Mouse (Mus musculus): ENCODE results near the gene Gm28043. TPM values are rescaled to one million over a fixed set of nuclear protein-coding genes. Genes with fewer than 3 reads are reported as not detected.

The Gm28043 gene
- polyA plus RNA-seq, 1 experiment from 2014 or later = 3.4 TPM

Small RNAs within 50 kb of the gene (microRNA-seq; reads per million reads assigned to microRNA genes)
- gene Mir7667 = not detected

Other genes starting within 250 kb of the Gm28043 start
- 13.3 and 13.6 TPM in 2 replicates for gene Pim1, start 124.1 kb upstream of the Gm28043 start, polyA plus RNA-seq (2014; fragmentation: Nextera tagmentation; extraction: Ambion mirVana)
- not detected in 2 replicates for gene Gm17657, start 65.2 kb upstream of the Gm28043 start, polyA plus RNA-seq (2014; fragmentation: Nextera tagmentation; extraction: Ambion mirVana)
- 13.9 and 14.0 TPM in 2 replicates for gene Tbc1d22b, start 65.1 kb upstream of the Gm28043 start, polyA plus RNA-seq (2014; fragmentation: Nextera tagmentation; extraction: Ambion mirVana)
- gene Tmem217, start 62.5 kb upstream of the Gm28043 start, polyA plus RNA-seq (2014; fragmentation: Nextera tagmentation; extraction: Ambion mirVana) = 0.30 and 0.39 TPM in 2 replicates
- gene Rnf8, start 86 bp upstream of the Gm28043 start, polyA plus RNA-seq (2014; fragmentation: Nextera tagmentation; extraction: Ambion mirVana) = 76.0 and 86.7 TPM in 2 replicates
- 96.5 and 107 TPM in 2 replicates for gene Cmtr1, start 45.7 kb downstream of the Gm28043 start, polyA plus RNA-seq (2014; fragmentation: Nextera tagmentation; extraction: Ambion mirVana)
- 16.3 and 16.4 TPM in 2 replicates for gene Ccdc167, start 102.2 kb downstream of the Gm28043 start, polyA plus RNA-seq (2014; fragmentation: Nextera tagmentation; extraction: Ambion mirVana)

All from intestine, embryonic 14.5 days (tissue).